Mouse (Mus musculus) hindbrain, embryonic 12.5 days (tissue): ENCODE results near the gene Cbfb. TPM values are rescaled to one million over a fixed set of nuclear protein-coding genes. Genes with fewer than 3 reads are reported as not detected.

ENCODE experiments used
- ATAC-seq: fragments of 200-750 bp; cut with Nextera tagmentation; 2 replicates; pipeline ENCODE4 v1.8.0; 2017; ENCODE audit warnings: moderate TSS enrichment; ENCODE audit not compliant: low FRiP score
- H3K27ac ChIP-seq: fragments of 300-500 bp; sonication (generic); 2 replicates; pipeline ENCODE4 v1.5.1; 2016; ENCODE audit warnings: mild to moderate bottlenecking
- H3K27me3 ChIP-seq: fragments of 300-500 bp; sonication (generic); 2 replicates; pipeline ENCODE4 v1.6.1; 2016; ENCODE audit warnings: mild to moderate bottlenecking
- H3K36me3 ChIP-seq: fragments of 300-500 bp; sonication (generic); 2 replicates; pipeline ENCODE4 v1.6.1; 2016; ENCODE audit warnings: mild to moderate bottlenecking
- H3K4me1 ChIP-seq: fragments of 300-500 bp; sonication (generic); 2 replicates; pipeline ENCODE4 v1.6.1; 2016
- H3K4me2 ChIP-seq: fragments of 300-500 bp; sonication (generic); replicated peaks from 2 replicates; pipeline ENCODE4 v1.6.1; 2016; ENCODE audit warnings: mild to moderate bottlenecking
- H3K4me3 ChIP-seq: fragments of 300-500 bp; sonication (generic); 2 replicates; pipeline ENCODE4 v1.5.1; 2016; ENCODE audit warnings: mild to moderate bottlenecking
- H3K9ac ChIP-seq: fragments of 300-500 bp; sonication (generic); 2 replicates; pipeline ENCODE4 v1.6.1; 2016; ENCODE audit warnings: mild to moderate bottlenecking, moderate library complexity
- H3K9me3 ChIP-seq: fragments of 300-500 bp; sonication (generic); replicated peaks from 2 replicates; pipeline ENCODE4 v1.6.1; 2016; ENCODE audit warnings: mild to moderate bottlenecking
- WGBS: fragments of 180-500 bp; shearing (Covaris S2); methylation state at CpG from one replicate; pipeline ENCODE4 v1.1.7; 2016; 5-methylcytosine and 5-hydroxymethylcytosine counted together
- polyA plus RNA-seq: library from polyadenylated mRNA; unstranded; fragments of >200 nt; fragmentation: Nextera tagmentation; extraction: Ambion mirVana; gene quantifications from 2 replicates; pipeline ENCODE4 v1.2.1, GENCODE M21; 2016

The Cbfb gene
- polyA plus RNA-seq, 1 experiment from 2014 or later, result 66.2 TPM

GRCm38 (mm10) chr8:105205748-105206147 is 35.3 kb downstream of the Cbfb start:
- H3K36me3 ChIP-seq, result peaks cover 15% of the 10 kb centered on the region
- no peak for ATAC-seq

GRCm38 (mm10) chr8:105206766-105207275 is 36.3 kb downstream of the Cbfb start:
- Histone ChIP-seq H3K9me3 (no peaks in the 10 kb centered on the region), H3K27ac (no peak overlapping the region), H3K4me3 (no peak overlapping the region), H3K9ac (no peak overlapping the region), H3K27me3 (no peaks in the 10 kb centered on the region), H3K4me2 (no peak overlapping the region), H3K4me1 (no peaks in the 10 kb centered on the region), H3K36me3 (peaks cover 12% of the 10 kb centered on the region)
- WGBS, result 76% methylated on average over 7 of the region's 7 CpGs
- no peak for ATAC-seq

More at GRCm38 (mm10) chr8:105205748-105206147, 35.3 kb downstream of the Cbfb start:
- 87% methylated on average over 1 of the region's 1 CpGs for WGBS
- Histone ChIP-seq H3K9ac (no peak overlapping the region), H3K27me3 (no peaks in the 10 kb centered on the region), H3K4me3 (no peak overlapping the region), H3K9me3 (no peaks in the 10 kb centered on the region), H3K27ac (no peak overlapping the region), H3K4me1 (no peaks in the 10 kb centered on the region), H3K4me2 (no peak overlapping the region)

DNA sequence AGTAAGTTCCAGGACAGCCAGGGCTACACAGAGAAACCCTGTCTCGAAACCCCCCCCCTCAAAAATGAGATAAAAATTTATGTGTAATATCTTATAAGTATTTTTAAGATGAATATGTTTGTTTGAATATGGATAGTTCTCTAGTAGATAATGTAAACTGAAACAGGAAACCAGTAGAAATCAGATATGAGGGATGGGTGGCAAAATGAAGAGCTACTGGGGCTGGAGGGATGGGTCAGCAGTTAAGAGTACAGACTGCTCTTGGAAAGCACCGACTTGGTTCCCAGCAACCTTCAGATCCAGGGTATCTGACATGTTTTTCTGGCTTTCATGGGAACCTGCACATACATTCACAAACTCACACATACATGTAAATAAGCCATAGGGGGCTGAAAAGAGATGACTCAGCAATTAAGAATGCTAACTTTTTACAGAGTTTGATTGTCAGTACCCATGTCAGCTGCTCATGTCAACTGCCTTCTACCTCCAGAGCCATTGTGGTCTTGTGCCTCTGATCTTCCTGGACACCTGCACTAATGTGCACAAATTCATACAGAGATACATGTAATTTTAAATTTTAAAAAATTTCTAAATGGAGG is 37.3 kb downstream of the Cbfb start:
- no peaks in the 10 kb centered on the region for H3K27me3 ChIP-seq
- H3K4me2 ChIP-seq, result no peak overlapping the region
- H3K27ac ChIP-seq, result no peak overlapping the region
- ATAC-seq, result no peak
- no peak overlapping the region for H3K9ac ChIP-seq
- H3K9me3 ChIP-seq, result no peaks in the 10 kb centered on the region
- 97% methylated on average over 2 of the region's 2 CpGs for WGBS
- H3K4me3 ChIP-seq, result no peak overlapping the region
- no peaks in the 10 kb centered on the region for H3K4me1 ChIP-seq
- peaks cover 12% of the 10 kb centered on the region for H3K36me3 ChIP-seq

DNA sequence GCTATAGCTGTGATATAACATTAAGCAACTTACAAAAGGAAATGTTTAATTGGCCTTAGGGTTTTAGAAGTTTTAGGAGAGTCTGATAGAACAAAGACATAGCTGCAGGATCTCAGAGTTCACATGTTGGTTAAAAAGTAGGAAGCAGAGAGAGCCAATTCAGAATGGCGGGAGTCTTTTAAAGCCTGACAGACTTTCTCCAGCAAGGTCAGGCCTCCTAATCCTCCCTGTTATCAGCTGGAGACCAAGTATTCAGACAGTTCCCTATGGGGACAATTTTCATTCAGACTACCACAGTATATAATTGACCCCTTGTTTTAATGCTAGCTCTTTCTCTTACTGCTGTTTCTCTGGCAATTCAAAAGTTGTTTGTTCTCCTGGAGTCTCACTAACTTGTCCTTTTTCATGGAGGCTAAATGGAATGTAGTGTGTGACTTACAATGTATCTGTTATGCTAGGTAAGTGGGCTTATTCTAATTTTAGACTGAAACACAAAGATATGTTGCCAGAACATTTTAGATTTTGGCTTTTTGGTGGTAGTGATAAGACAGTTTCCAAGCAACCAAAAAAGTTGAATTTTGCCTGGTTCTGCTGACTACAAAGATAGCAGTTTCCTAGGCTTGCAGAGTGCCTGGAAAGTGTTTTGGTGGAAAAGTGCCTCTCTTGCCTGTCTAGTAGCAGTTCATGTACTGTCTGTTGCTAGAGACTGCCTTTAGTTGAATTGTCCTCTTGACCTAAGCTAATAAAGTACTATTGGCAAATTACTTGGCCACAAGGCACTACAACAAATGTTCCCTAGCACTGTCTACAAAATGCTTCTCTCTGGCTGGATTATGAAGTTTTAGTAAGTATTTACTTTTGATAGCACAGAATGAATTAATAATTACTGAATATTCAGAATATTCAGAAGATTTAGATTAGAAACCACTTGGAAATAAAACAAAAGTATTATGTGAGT is 39.0 kb downstream of the Cbfb start:
- Histone ChIP-seq H3K36me3 (peaks cover 4% of the 10 kb centered on the region), H3K27ac (no peak overlapping the region)
- no peak for ATAC-seq

DNA sequence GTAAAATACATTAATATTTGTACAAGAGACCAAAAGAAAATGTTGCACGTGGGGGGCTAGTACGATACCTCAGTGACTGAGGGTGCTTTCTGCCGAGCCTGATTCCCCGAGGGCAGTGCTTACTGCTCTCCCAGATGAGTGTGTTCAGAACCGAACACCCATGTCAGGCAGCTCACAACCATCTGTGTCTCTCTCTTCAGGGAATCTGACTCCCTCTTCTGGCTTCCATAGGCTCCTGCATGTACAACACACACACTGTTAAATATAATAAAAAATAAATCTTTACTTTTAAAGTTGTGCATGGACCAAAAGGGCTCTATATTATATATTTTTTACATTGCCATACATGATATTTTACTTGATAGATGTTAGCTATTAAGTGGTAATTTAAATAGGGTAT is 43.6 kb downstream of the Cbfb start:
- Histone ChIP-seq H3K9ac (no peak overlapping the region), H3K27ac (no peak overlapping the region), H3K9me3 (no peaks in the 10 kb centered on the region), H3K4me1 (no peaks in the 10 kb centered on the region), H3K4me3 (no peak overlapping the region), H3K27me3 (no peaks in the 10 kb centered on the region), H3K4me2 (no peak overlapping the region), H3K36me3 (0 out of 2 replicates have a peak, but pooled peaks cover 2% of the 10 kb centered on the region)
- WGBS, result 90% methylated on average over 5 of the region's 5 CpGs
- ATAC-seq, result no peak

More for the DNA sequence above, 39.0 kb downstream of the Cbfb start:
- Histone ChIP-seq H3K9me3 (no peaks in the 10 kb centered on the region), H3K4me1 (no peaks in the 10 kb centered on the region), H3K4me3 (no peak overlapping the region), H3K27me3 (no peaks in the 10 kb centered on the region), H3K4me2 (no peak overlapping the region), H3K9ac (no peak overlapping the region)
- 50% methylated on average over 1 of the region's 1 CpGs for WGBS

DNA sequence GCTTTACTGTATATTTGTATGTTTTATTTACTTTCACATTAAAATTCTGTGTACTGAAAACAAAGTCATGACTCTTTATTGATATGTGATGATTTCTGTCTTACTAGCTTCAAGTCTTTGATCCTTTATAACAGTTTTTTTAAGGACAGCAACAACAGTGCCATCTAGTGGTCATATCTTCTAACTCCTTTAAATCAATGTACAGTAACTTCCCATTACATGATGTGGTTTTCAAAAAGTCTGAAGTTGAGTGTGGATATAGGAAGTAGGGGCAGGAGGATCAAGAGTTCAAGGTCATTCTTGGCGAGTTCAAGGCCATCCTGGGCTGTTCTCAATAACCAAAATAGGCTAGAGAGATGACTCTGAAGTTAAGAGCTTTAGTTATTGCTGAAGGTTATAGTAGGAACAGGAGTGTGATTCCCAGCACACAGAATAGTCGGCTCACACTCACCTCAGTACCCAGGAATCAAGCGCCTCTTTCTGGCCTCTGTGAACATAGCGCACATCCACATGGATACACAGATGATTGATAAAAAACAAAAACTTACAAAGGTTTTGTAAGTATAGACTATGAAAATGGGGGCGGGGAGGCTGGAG is 47.5 kb downstream of the Cbfb start:
- 84% methylated on average over 5 of the region's 5 CpGs for WGBS

GRCm38 (mm10) chr8:105223850-105224249 is 53.4 kb downstream of the Cbfb start:
- Histone ChIP-seq H3K27me3 (no peaks in the 10 kb centered on the region), H3K4me2 (no peak overlapping the region), H3K9me3 (no peaks in the 10 kb centered on the region), H3K4me1 (peaks cover 17% of the 10 kb centered on the region), H3K4me3 (no peak overlapping the region), H3K36me3 (no peaks in the 10 kb centered on the region), H3K27ac (no peak overlapping the region), H3K9ac (no peak overlapping the region)
- no peak for ATAC-seq
- 84% methylated on average over 7 of the region's 7 CpGs for WGBS

More for the DNA sequence above, 47.5 kb downstream of the Cbfb start:
- no peak overlapping the region for H3K4me2 ChIP-seq
- no peaks in the 10 kb centered on the region for H3K9me3 ChIP-seq
- H3K27ac ChIP-seq, result no peak overlapping the region
- ATAC-seq, result no peak
- H3K4me3 ChIP-seq, result no peak overlapping the region
- H3K27me3 ChIP-seq, result no peaks in the 10 kb centered on the region
- H3K4me1 ChIP-seq, result no peaks in the 10 kb centered on the region
- no peak overlapping the region for H3K9ac ChIP-seq
- 0 out of 2 replicates have a peak, but pooled peaks cover 2% of the 10 kb centered on the region for H3K36me3 ChIP-seq

- peak within 1 kb of the TSS; percentile 90 for H3K4me3 ChIP-seq
- H3K9ac ChIP-seq, result peak within 1 kb of the TSS; percentile 89
- peak; percentile 96 for ATAC-seq
- H3K4me2 ChIP-seq, result peak within 1 kb of the TSS; percentile 74
- H3K27ac ChIP-seq, result peak within 1 kb of the TSS; percentile 64
- peaks cover 17% of the 10 kb centered on the region for H3K4me1 ChIP-seq
- no peaks in the 10 kb centered on the region for H3K9me3 ChIP-seq
- H3K36me3 ChIP-seq, result no peaks in the 10 kb centered on the region
- no peaks in the 10 kb centered on the region for H3K27me3 ChIP-seq
- 3% methylated on average over 34 of the region's 34 CpGs for WGBS
Measured at GRCm38 (mm10) chr8:105224413-105225271, 54.2 kb downstream of the Cbfb start, which contains the start of gene D230025D16Rik. D230025D16Rik (plus strand) TSS chr8:105225145.

GRCm38 (mm10) chr8:105225272-105225593 is 54.8 kb downstream of the Cbfb start:
- H3K27ac ChIP-seq, result peak overlapping the region; percentile 64
- WGBS, result under 1% methylated on average over 26 of the region's 27 CpGs
- H3K27me3 ChIP-seq, result no peaks in the 10 kb centered on the region
- ATAC-seq, result no peak
- no peaks in the 10 kb centered on the region for H3K36me3 ChIP-seq
- H3K9me3 ChIP-seq, result no peaks in the 10 kb centered on the region
- H3K4me3 ChIP-seq, result peak overlapping the region; percentile 90
- H3K9ac ChIP-seq, result peak overlapping the region; percentile 89
- peaks cover 17% of the 10 kb centered on the region for H3K4me1 ChIP-seq
- peak overlapping the region; percentile 74 for H3K4me2 ChIP-seq

- WGBS, result 31% methylated on average over 6 of the region's 6 CpGs
- Histone ChIP-seq H3K27ac (no peak overlapping the region), H3K27me3 (no peaks in the 10 kb centered on the region), H3K9me3 (no peaks in the 10 kb centered on the region), H3K9ac (peak overlapping the region; percentile 89), H3K4me2 (peak overlapping the region; percentile 74), H3K4me3 (peak overlapping the region; percentile 90), H3K36me3 (no peaks in the 10 kb centered on the region), H3K4me1 (peaks cover 17% of the 10 kb centered on the region)
- no peak for ATAC-seq
Measured at GRCm38 (mm10) chr8:105225917-105226316, 55.4 kb downstream of the Cbfb start.

DNA sequence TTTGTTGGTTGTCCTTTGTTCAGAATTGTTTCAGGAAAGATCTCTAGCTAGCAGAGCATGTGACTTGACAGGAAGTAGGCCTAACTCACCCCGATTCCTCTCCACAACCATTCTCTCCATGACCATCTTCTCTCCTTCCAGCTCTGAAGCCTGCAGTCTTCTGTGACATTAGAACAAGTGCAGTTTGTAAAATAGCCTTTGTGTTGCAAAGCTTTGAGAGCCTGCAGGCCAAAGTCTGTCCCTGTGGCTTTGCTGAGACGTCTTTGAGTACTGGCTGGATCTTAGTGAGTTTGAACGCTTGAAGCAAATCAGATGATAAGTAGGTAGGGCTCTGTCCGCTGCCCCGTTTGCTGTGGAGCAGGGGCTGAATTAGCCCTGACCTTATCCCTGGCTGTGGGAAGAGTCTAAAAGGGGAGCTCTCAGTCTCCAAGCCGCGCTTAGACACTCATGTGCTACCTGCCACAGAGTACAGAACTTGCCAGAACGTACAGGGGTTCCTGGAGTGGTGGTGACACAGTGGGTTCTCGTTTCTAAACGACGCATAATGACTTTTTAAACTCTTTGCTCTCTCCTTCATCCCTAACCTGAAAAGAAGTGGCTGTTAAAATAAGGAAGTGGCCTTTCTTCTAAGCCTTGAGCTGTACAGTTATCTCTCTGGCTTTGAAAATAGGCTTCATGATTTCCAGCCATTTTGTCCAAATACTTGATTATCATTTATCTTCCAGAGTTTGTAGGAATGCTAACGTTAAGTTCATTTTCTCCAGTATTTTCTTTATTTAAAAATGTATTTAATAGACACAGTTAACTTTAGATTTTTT is 61.2 kb downstream of the Cbfb start:
- ATAC-seq, result no peak
- no peak overlapping the region for H3K4me3 ChIP-seq
- H3K27ac ChIP-seq, result no peak overlapping the region
- no peaks in the 10 kb centered on the region for H3K4me1 ChIP-seq
- no peak overlapping the region for H3K4me2 ChIP-seq
- H3K27me3 ChIP-seq, result no peaks in the 10 kb centered on the region
- H3K36me3 ChIP-seq, result peaks cover 16% of the 10 kb centered on the region
- no peaks in the 10 kb centered on the region for H3K9me3 ChIP-seq
- H3K9ac ChIP-seq, result no peak overlapping the region
- 89% methylated on average over 12 of the region's 12 CpGs for WGBS
